Mouse (Mus musculus): ENCODE measurements around the gene Hnf4a.

DNA sequence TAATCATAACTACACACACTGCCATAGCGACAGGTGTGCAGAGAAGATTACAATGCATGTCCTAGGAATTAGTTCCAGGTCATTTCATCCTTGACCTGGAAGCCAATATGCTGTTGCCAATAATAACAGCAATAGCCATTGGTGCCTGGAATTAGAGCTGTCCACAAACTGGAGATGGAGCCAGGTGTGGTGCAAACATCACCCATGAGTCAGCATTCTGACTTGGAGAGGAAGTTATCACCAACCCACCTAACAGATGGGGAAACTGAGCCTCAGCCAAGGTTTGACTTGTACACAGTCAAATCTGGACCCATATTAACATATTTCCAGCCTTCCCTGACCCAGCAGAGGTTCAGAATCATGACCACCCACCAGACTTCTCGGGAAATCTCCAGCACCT, 31.8 kb downstream of the Hnf4a start:
- TF ChIP-seq CTCF (conservative IDR thresholded peaks at IDR 0.05; ENCODE audit: low read length) (no peak), NANOG (IDR thresholded peaks at IDR 0.05; ENCODE audit: borderline replicate concordance, low read length) (no peak), POU5F1 (IDR thresholded peaks at IDR 0.05; ENCODE audit: borderline replicate concordance, low read length) (no peak)
